Mouse (Mus musculus) ES-CJ7 (cell line): ENCODE data around the gene Pank2.

Experiments
- DNase-seq: peaks from one replicate; pipeline ENCODE4 v3.0.0; 2011; ENCODE audit warnings: low read depth, low spot score

Gene Pank2

DNA sequence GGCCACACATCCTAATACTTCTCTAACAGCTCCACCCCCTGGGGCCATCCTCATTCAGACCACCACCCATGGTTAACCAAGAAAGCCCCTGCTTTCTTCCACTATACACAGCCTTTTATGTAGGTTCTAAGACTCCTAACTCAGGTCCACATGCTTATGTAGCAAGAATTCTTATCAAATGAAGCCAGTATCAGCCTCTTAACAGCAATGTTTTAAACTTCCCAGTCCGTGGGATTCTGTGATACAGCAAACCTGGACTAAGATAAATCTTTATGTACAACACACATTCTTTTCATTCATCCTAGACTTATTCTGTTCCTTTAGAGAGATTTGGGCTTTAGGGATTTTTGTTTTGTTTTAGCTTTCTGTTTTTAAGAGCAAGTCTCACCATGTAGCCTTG is 61.4 kb downstream of the Pank2 start:
- no peak for DNase-seq

DNA sequence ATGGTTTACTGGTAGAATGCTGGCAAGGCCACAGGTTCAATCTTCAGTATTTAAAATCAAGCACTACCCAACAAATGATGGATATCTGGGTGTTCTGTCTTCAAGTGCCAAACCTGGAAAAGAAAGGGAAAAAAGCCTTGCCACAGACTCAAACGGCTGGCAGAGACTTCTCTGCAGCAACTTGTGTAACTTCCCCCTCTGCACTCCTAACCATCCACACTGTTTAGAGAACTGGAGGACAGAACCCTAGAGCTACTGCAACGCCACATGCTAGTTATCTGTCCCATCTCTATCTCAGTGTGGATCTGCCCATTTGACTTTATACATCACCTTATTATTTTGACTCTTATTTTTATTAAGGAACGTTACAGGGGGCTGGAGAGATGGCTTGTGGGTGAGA is 63.7 kb downstream of the Pank2 start:
- DNase-seq, result no peak

DNA sequence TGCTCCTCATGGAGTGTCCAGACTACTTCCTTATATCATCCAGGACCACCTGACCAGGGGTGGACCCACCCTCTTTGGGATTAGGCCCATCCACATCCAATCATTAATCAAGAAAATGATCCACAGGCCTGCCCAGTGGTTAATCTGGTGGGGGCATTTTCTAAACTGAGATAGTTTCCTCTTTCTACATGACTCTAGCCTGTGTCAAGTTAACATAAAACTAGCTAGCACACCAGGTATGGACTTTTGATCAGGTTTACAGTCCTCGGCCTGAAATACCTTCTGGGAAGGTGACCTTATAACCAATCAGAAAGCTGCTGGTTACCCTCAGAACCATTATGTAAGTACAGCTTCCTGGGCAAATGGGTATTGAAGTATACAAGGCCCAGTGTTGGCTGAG is 66.7 kb downstream of the Pank2 start:
- DNase-seq, result no peak

DNA sequence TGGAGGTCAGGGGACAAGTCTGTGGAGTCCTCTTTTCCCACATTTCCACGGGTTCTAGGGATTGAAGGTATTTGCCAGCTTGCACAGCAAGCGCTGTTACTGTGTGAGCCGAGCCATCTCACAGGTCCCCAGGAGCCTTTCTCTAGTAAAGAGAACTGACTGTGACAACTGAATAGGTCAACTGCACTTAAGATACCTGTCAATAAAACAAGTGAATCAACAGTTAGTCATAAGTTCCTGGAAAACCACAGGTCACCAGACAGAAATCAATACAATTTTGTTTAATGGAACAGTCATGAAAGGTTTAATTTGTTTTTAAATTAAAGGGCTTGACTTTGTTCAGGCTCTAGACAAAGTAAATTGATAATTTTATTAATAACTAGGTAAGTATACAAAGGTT is 68.3 kb downstream of the Pank2 start:
- DNase-seq, result no peak

DNA sequence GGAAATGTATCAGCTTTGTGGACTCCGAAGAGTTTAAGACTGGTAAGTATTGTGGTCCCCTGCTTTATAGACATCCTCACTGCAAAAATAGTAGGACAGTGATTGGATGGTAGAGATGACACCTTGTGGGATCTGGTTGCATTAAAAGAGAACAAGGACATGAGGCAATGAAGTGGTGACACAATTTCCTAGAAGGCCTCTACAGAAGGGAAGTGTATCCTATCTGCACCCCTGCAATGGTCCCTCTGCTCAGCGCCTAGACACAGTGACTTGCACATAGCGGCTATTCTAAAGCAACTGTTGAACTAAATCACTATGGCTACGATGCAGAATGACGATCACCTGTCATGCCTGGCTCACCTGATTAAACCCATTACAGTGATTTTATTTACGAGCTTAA is 75.3 kb downstream of the Pank2 start:
- DNase-seq, result no peak

DNA sequence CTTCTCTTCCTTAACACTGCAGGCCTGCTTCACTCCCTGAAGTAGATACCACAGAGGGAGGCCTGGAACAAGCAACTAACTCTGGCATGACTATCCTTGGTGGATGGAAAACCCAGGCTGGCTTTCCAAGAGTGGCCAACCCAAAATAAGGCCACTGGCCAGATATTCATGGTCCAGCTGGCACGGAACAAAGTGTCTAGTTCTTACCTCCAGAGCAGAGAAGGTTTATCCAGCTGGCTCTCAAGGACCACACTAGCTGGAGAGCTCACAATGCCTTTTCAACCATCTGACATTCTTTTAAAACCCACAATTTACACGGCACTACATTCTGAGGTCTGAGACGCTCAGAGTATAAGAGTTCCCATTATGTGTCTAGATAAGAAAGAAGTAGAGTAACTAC is 82.2 kb downstream of the Pank2 start:
- no peak for DNase-seq

DNA sequence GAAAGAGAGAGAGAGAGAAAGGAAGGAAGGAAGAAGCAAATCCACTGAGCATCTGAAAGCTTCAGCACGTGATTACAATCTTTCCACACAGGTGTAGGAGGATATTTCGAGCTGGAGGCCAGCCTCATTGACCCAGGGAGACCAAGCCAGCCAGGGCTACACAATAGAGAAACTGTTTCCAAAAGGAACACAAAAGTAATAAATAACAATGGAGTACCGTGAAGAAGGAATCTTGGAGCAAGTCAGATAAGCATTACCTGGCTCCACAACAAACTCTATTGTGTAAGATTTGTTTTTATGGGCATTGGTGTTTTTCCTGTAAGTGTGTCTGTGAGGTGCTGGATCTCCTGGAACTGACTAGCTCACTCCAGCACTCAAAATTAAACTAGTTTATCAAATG is 83.3 kb downstream of the Pank2 start:
- no peak for DNase-seq
